Mouse (Mus musculus): ENCODE measurements at regions not wholly inside any gene's neighbourhood (a gene's known extent, or its start where the extent isn't known, plus 50 kb on each side); places are given as distances from the start of the nearest gene placed in this dataset.

DNA sequence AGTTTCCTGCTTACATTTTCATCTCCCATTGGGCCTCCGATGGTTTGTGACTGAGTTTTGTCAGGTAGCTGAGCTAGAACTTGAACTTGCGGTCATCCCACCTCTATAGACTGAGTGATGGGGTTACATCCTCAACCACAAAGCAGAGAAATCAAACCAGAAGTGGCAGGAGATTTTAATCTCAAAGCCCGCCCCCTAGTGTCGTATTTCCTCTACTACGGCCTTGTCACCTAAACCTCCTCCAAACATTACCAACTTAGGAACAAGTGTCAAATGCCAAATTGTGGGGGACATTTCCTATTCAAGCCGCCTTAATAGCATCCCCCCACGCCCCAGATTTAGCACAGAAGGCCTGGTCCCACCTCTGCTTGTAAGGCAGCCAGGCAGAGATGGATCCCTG lies 286.3 kb upstream of the Lrig3 start:
- Histone ChIP-seq H3K9ac (ENCODE audit: low read length) (no peak overlapping the region), H3K4me2 (ENCODE audit: low read depth, low read length) (no peak overlapping the region), H3K27me3 (ENCODE audit: control insufficient read depth, insufficient read depth, low read length) (no peaks in the 10 kb centered on the region), H3K36me3 (ENCODE audit: control insufficient read depth, insufficient read depth) (no peaks in the 10 kb centered on the region), H3K9me3 (replicated peaks; ENCODE audit: control insufficient read depth, low read length) (no peaks in the 10 kb centered on the region), H3K27ac (ENCODE audit: low read length) (no peak overlapping the region), H3K4me3 (ENCODE audit: low read length) (no peak overlapping the region), H3K4me1 (ENCODE audit: control insufficient read depth, insufficient read depth, low read length) (no peaks in the 10 kb centered on the region)
- no peak for ATAC-seq (replicated peaks; ENCODE audit: extremely low read depth, insufficient read depth, low FRiP score)
- 76% methylated on average over 7 of the region's 7 CpGs for WGBS

DNA sequence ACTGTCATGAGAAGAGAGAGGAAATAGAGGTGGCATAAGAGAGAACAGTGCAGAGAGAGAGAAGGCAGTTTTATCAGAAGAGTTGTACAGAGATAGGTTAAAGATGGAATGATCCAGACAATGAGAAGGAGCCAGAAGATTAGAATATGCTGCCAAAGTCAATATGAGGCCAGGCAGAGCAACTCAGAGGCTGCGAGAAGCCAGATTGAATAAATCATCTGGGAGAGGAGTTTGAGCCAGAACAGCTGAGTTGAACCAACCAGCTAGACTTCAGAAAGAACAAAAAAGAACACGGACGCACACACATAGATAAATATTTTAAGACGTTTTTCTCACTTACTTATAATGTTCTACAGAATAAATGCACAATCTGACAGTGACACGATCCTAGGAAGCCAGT lies 280.8 kb upstream of the Lrig3 start:
- H3K9ac ChIP-seq (ENCODE audit: low read length), result no peak overlapping the region
- H3K4me2 ChIP-seq (ENCODE audit: low read depth, low read length), result no peak overlapping the region
- H3K4me1 ChIP-seq (ENCODE audit: control insufficient read depth, insufficient read depth, low read length), result no peaks in the 10 kb centered on the region
- H3K9me3 ChIP-seq (replicated peaks; ENCODE audit: control insufficient read depth, low read length), result no peaks in the 10 kb centered on the region
- H3K27ac ChIP-seq (ENCODE audit: low read length), result no peak overlapping the region
- no peaks in the 10 kb centered on the region for H3K27me3 ChIP-seq (ENCODE audit: control insufficient read depth, insufficient read depth, low read length)
- 69% methylated on average over 5 of the region's 5 CpGs for WGBS
- ATAC-seq (replicated peaks; ENCODE audit: extremely low read depth, insufficient read depth, low FRiP score), result no peak
- no peak overlapping the region for H3K4me3 ChIP-seq (ENCODE audit: low read length)
- no peaks in the 10 kb centered on the region for H3K36me3 ChIP-seq (ENCODE audit: control insufficient read depth, insufficient read depth)

DNA sequence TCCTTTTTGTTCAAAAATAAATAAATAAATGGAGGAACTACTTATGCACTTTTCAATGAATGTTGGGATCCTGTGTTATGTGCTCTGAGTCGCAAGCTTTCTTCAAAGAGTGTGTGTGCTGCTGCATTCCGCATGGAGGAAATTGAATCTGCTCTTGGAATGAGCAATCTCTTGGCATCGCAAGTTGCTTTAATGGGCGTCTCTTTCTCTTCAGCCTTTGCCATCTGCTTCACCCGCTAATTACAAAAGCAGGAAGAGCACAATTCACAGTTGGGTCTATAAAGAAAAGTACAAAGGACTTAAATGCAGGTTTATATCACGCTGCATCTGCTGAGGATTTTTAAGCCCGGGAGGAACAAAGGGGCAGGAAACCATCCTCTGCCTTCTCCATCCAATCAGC lies 272.5 kb upstream of the Lrig3 start:
- ATAC-seq (replicated peaks; ENCODE audit: extremely low read depth, insufficient read depth, low FRiP score), result no peak

DNA sequence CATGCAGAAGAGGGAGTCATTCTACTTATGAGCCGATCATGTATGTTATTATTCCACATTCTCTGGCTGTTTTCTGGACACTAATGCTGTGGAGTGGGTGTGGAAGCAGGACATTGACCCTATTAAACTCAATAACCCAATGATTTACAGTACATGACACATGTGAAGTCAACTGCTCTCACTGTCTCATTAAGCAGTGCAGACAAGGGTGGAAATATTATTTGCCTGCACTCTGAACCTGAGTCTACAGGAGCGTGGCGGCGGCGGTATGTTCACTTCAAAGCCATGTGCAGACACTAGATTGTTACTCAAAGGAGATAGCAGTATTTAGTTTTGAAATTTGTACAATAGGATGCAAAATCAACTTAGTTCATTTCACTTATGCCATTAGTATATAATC lies 269.8 kb upstream of the Lrig3 start:
- WGBS, result 95% methylated on average over 5 of the region's 5 CpGs
- Histone ChIP-seq H3K9ac (ENCODE audit: low read length) (no peak overlapping the region), H3K9me3 (replicated peaks; ENCODE audit: control insufficient read depth, low read length) (no peaks in the 10 kb centered on the region), H3K27ac (ENCODE audit: low read length) (no peak overlapping the region), H3K27me3 (ENCODE audit: control insufficient read depth, insufficient read depth, low read length) (no peaks in the 10 kb centered on the region), H3K36me3 (ENCODE audit: control insufficient read depth, insufficient read depth) (no peaks in the 10 kb centered on the region), H3K4me3 (ENCODE audit: low read length) (no peak overlapping the region), H3K4me2 (ENCODE audit: low read depth, low read length) (no peak overlapping the region), H3K4me1 (ENCODE audit: control insufficient read depth, insufficient read depth, low read length) (no peaks in the 10 kb centered on the region)
- ATAC-seq (replicated peaks; ENCODE audit: extremely low read depth, insufficient read depth, low FRiP score), result no peak

More for the DNA sequence above, 272.5 kb upstream of the Lrig3 start:
- Histone ChIP-seq H3K27ac (ENCODE audit: low read length) (no peak overlapping the region), H3K36me3 (ENCODE audit: control insufficient read depth, insufficient read depth) (no peaks in the 10 kb centered on the region), H3K4me2 (ENCODE audit: low read depth, low read length) (no peak overlapping the region), H3K27me3 (ENCODE audit: control insufficient read depth, insufficient read depth, low read length) (no peaks in the 10 kb centered on the region), H3K9me3 (replicated peaks; ENCODE audit: control insufficient read depth, low read length) (no peaks in the 10 kb centered on the region), H3K4me1 (ENCODE audit: control insufficient read depth, insufficient read depth, low read length) (no peaks in the 10 kb centered on the region), H3K9ac (ENCODE audit: low read length) (no peak overlapping the region), H3K4me3 (ENCODE audit: low read length) (no peak overlapping the region)
- WGBS, result 74% methylated on average over 7 of the region's 7 CpGs

DNA sequence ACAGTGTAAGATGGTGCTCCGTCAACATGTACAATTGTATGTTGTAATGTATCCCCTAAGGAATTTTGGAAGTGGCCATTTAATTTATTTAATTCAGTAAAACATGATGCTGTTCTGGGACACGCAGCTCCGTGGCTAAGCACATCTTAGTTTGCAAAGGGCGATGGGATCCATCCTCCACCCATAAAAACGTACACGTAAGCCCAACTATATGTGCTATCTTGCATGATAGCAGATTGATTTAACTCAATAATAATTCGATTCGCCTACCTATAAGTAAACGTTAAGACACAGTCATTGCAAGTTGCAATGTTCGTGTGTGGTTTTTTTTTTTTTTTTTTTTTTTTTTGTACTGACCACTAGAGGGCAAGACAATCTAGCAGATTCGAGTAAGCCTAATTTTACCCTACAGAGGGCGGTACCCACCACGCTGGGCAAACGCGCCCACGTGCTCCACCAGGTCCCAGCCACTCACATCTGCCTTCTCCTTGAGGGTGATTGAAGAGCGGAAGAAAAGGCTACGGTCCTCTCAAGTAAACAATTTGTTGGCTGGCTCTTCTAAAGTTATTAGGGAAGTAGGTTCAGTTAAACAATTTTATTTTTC lies 240.8 kb upstream of the Lrig3 start:
- Histone ChIP-seq H3K27me3 (ENCODE audit: control insufficient read depth, insufficient read depth, low read length) (no peaks in the 10 kb centered on the region), H3K36me3 (ENCODE audit: control insufficient read depth, insufficient read depth) (no peaks in the 10 kb centered on the region), H3K4me3 (ENCODE audit: low read length) (no peak overlapping the region), H3K4me2 (ENCODE audit: low read depth, low read length) (peak overlapping the region; percentile 5; the same call in 1 of the 2 replicates), H3K27ac (ENCODE audit: low read length) (no peak overlapping the region), H3K9me3 (replicated peaks; ENCODE audit: control insufficient read depth, low read length) (no peaks in the 10 kb centered on the region), H3K9ac (ENCODE audit: low read length) (no peak overlapping the region), H3K4me1 (ENCODE audit: control insufficient read depth, insufficient read depth, low read length) (no peaks in the 10 kb centered on the region; the same call in 1 of the 2 replicates)
- 25% methylated on average over 18 of the region's 18 CpGs for WGBS
- peak; percentile 76; the same call in 1 of the 2 replicates for ATAC-seq (replicated peaks; ENCODE audit: extremely low read depth, insufficient read depth, low FRiP score)

DNA sequence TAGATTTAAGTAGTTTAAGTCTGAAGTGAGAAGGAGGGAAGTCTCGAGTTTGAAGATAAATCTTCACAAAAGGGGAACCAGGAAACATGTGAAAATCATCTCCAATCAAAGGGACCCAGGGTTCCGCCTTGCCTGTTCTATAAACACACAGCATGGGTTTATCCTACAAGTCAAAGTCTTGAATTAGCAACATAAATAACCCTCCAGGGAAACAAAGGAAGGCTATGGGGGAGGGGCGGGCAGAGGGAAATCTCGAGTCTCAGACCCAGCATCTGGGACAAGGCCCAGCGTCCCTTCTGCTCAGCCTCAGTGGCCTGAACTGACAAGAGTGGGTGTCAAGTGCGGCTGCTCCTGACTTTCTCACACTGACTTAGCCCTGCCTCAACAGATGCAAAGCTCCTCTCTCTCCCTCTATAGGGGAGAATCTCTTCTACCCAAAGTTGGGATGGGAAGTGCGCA lies 240.3 kb upstream of the Lrig3 start:
- Histone ChIP-seq H3K4me3 (ENCODE audit: low read length) (no peak overlapping the region), H3K36me3 (ENCODE audit: control insufficient read depth, insufficient read depth) (no peaks in the 10 kb centered on the region), H3K4me1 (ENCODE audit: control insufficient read depth, insufficient read depth, low read length) (no peaks in the 10 kb centered on the region; the same call in 1 of the 2 replicates), H3K9ac (ENCODE audit: low read length) (no peak overlapping the region), H3K27me3 (ENCODE audit: control insufficient read depth, insufficient read depth, low read length) (no peaks in the 10 kb centered on the region), H3K4me2 (ENCODE audit: low read depth, low read length) (peak overlapping the region; percentile 5; the same call in 1 of the 2 replicates), H3K9me3 (replicated peaks; ENCODE audit: control insufficient read depth, low read length) (no peaks in the 10 kb centered on the region), H3K27ac (ENCODE audit: low read length) (no peak overlapping the region)
- ATAC-seq (replicated peaks; ENCODE audit: extremely low read depth, insufficient read depth, low FRiP score), result no peak
- 30% methylated on average over 7 of the region's 7 CpGs for WGBS

DNA sequence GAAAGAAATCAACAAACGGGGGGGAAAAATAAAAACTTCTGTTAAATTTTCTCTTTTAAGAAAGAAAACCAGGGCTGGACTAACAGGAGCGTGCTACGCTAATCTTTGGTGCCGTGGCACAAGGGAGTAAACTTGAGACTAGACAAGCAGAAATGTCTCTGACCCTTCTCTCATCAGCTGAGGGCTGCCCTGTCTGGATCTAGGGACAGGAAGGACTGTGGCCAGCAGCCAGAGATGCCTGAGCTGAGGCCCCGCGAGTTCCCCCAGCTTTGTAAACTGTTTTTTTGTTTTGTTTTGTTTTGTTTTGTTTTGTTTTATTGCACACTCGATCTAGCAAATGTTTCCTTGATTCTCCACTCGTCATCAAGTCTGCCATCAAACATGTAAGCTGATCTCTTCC lies 239.4 kb upstream of the Lrig3 start:
- Histone ChIP-seq H3K9me3 (replicated peaks; ENCODE audit: control insufficient read depth, low read length) (no peaks in the 10 kb centered on the region), H3K27me3 (ENCODE audit: control insufficient read depth, insufficient read depth, low read length) (no peaks in the 10 kb centered on the region), H3K4me1 (ENCODE audit: control insufficient read depth, insufficient read depth, low read length) (no peaks in the 10 kb centered on the region; the same call in 1 of the 2 replicates), H3K27ac (ENCODE audit: low read length) (no peak overlapping the region), H3K36me3 (ENCODE audit: control insufficient read depth, insufficient read depth) (no peaks in the 10 kb centered on the region), H3K4me2 (ENCODE audit: low read depth, low read length) (no peak overlapping the region), H3K4me3 (ENCODE audit: low read length) (no peak overlapping the region), H3K9ac (ENCODE audit: low read length) (no peak overlapping the region)
- no peak for ATAC-seq (replicated peaks; ENCODE audit: extremely low read depth, insufficient read depth, low FRiP score)
- WGBS, result 44% methylated on average over 8 of the region's 8 CpGs

DNA sequence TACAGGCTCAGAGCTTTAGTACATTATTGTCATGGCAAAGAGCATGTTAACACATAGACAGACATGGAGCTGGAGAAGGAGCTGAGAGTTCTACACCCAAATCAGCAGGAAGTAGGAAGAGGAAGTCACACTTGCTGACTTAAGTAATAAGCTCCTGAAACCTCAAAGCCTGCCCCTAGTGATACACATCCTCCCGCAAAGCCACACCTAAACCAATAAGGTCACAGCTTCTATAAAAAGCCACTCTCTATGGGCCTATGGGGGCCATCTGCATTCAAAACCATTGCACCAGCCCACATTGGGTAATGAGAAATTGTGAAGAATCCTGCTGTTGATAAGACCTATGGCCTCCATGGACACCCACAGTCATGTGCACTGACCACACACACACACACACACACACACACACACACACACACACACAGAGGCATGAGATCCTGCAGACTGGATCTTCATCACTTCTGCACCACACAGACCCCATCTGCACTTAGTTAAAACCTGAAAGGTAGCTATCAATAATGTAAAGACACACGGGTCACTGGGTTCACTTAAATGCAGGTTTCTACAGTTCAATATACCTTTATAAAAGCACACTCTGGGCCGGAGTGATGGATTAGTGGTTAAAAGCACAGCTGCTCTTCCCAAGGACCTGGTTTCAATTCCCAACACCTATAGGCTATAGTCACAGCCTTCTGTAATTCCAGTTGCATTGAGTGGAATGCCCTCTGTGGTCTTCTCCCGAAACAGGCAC lies 230.0 kb upstream of the Lrig3 start:
- WGBS, result 87% methylated on average over 4 of the region's 4 CpGs

DNA sequence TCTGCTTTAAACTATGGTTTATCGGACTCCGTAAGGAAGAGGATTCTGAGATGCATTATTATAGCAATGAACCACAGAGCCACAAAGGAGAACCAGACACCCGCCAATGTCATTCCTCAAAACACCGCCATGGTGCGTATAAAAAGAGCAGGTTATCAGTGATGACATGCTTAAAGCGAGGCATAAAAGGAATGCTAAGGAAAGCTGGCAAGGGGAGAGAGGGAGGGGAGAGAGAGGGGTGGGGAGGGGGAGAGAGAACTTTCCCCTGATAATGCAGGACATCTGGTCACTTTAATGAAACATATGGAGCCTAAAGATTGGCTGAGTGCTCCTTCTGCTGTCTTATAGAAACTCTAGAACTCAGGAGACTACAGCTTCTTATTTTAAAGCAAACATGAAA lies 222.8 kb upstream of the Lrig3 start:
- Histone ChIP-seq H3K4me1 (ENCODE audit: control insufficient read depth, insufficient read depth, low read length) (peaks cover 6% of the 10 kb centered on the region; the same call in 1 of the 2 replicates), H3K27ac (ENCODE audit: low read length) (no peak overlapping the region), H3K4me3 (ENCODE audit: low read length) (no peak overlapping the region), H3K9ac (ENCODE audit: low read length) (no peak overlapping the region), H3K36me3 (ENCODE audit: control insufficient read depth, insufficient read depth) (no peaks in the 10 kb centered on the region), H3K9me3 (replicated peaks; ENCODE audit: control insufficient read depth, low read length) (no peaks in the 10 kb centered on the region), H3K27me3 (ENCODE audit: control insufficient read depth, insufficient read depth, low read length) (no peaks in the 10 kb centered on the region), H3K4me2 (ENCODE audit: low read depth, low read length) (0 out of 2 replicates have a peak overlapping the region, but pooled peaks have one; percentile 17)
- no peak for ATAC-seq (replicated peaks; ENCODE audit: extremely low read depth, insufficient read depth, low FRiP score)
- WGBS, result 26% methylated on average over 6 of the region's 6 CpGs

More for the DNA sequence above, 230.0 kb upstream of the Lrig3 start:
- no peak for ATAC-seq (replicated peaks; ENCODE audit: extremely low read depth, insufficient read depth, low FRiP score)
- Histone ChIP-seq H3K27ac (ENCODE audit: low read length) (no peak overlapping the region), H3K36me3 (ENCODE audit: control insufficient read depth, insufficient read depth) (no peaks in the 10 kb centered on the region), H3K4me2 (ENCODE audit: low read depth, low read length) (no peak overlapping the region), H3K4me1 (ENCODE audit: control insufficient read depth, insufficient read depth, low read length) (no peaks in the 10 kb centered on the region), H3K9me3 (replicated peaks; ENCODE audit: control insufficient read depth, low read length) (no peaks in the 10 kb centered on the region), H3K9ac (ENCODE audit: low read length) (no peak overlapping the region), H3K4me3 (ENCODE audit: low read length) (no peak overlapping the region), H3K27me3 (ENCODE audit: control insufficient read depth, insufficient read depth, low read length) (no peaks in the 10 kb centered on the region)
